Mouse (Mus musculus) cerebral cortex, adult 2 months (tissue): Measurements from ENCODE around the gene Olfr691.

Source experiments
- WGBS: fragments of 180-500 bp; shearing (Covaris S2); methylation state at CpG from one replicate; pipeline ENCODE4 v1.1.7; 2018; 5-methylcytosine and 5-hydroxymethylcytosine counted together

The Olfr691 gene

DNA sequence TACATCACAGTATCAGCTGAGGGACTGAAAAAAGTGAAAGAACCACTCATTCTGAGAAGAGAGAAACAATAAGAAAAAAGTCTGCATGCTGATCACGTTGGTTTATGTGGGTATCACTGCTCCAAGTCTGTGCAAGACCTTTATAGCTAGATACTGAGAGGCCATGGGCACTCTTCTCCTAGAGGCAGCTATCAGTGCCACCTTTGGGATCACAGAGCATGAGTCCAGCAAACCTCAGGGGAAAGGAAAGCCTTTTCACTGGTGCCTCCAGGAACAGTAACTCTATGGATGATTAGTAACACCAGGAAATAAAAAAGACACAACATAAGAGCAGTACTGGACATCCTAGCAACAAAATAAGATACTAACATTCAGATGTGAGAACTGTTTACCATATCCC is at the start of gene Olfr691:
Gene Olfr691, minus strand, starts transcription at position 101 of the 400 bp plus-strand sequence.
- whole genome bisulfite sequencing, result 64% methylated on average over 1 of the region's 1 CpGs

DNA sequence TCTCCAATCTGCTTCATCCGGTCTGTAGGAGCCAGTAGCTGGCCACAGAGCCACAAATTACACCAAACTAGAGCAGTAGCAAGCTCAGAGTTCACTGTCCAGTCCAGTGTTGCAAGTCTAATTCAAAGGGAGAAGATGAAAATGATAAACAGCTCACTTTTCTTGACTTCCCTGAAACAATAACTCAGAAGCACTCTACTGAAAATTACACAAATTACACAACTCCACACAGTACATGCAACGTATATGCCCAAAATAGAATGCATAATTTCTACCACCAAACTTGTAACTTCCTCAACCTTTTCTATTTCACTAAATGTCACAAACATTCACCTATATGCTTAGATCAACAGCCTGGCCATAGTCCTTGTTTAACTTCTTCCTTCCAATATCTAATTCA is 48.2 kb upstream of the Olfr691 start:
- 61% methylated on average over 2 of the region's 2 CpGs for WGBS

- 95% methylated on average over 2 of the region's 2 CpGs for WGBS
Measured at GRCm38 (mm10) chr7:105387696-105388095, 45.6 kb upstream of the Olfr691 start.

DNA sequence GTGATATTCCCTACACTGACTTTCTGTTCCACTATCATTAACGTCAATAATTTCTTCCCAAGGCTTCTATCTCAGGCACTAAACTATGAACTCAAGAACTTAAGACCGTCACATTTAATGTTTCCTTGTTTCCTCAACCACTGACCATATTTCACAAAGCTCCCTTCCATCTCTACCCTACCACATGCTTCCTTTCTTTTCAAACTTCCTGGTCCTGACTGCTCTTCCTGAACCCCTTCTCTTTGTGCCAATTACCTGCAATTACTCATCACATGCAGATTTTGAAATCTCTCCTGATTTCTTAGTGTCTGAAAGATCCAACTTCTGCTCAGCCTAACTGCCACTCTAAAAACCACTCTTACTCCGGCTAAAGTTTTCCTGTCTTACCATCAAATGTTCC is 38.3 kb upstream of the Olfr691 start:
- 98% methylated on average over 3 of the region's 3 CpGs for WGBS

DNA sequence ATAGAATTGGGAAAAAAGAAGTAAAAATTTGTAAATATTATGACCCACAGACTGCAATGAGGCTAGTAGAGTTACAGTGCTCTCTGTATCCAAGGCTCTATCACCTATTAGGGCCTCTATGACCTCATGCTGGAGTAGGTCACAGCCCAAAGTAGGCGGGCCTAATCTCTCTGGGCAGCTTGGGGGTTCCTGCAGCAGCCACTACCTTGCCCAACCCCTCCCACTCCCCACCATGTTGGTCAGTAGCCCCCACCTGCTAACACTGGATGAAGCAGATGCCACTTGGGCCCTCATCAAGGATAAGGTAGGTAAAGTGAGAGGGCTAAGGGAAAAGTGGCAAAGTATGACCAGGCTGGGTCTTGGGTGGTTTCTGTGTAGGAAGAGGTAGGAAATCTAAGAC is 32.8 kb upstream of the Olfr691 start, which contains the start of gene Gm5901:
Gene Gm5901, plus strand, starts transcription at position 173 of the 400 bp plus-strand sequence.
- 100% methylated on average over 1 of the region's 1 CpGs for WGBS

DNA sequence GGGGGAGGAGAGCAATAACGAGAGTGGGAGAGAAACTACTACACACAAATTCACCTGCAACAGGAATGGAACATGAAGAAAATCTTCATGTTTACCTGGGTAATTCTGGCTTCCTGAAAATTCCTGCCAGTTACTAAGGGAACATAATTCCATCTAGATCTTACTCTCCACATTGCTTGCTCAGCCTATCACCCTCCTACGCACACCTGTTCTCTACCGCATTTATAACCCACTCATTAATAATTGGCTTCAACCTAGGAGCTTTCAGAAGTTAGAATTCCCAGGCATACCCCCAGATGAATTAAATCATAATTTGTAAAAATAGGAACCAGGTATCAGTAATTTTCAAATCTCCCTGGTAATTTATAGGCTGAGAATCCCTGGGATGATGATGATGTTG is 31.9 kb upstream of the Olfr691 start:
- WGBS, result 77% methylated on average over 3 of the region's 3 CpGs

- 68% methylated on average over 4 of the region's 4 CpGs for WGBS
Measured at GRCm38 (mm10) chr7:105373509-105373908, 31.4 kb upstream of the Olfr691 start.

- 93% methylated on average over 1 of the region's 1 CpGs for WGBS
Measured at GRCm38 (mm10) chr7:105372912-105373311, 30.8 kb upstream of the Olfr691 start.

GRCm38 (mm10) chr7:105368521-105368920 is 26.5 kb upstream of the Olfr691 start:
- 95% methylated on average over 4 of the region's 4 CpGs for WGBS

- WGBS, result 97% methylated on average over 1 of the region's 1 CpGs
Measured at GRCm38 (mm10) chr7:105367930-105368329, 25.9 kb upstream of the Olfr691 start, which contains the start of gene Olfr692. Gene Olfr692 (plus strand): TSS chr7:105368230.

- 90% methylated on average over 5 of the region's 5 CpGs for WGBS
Measured at GRCm38 (mm10) chr7:105367268-105367667, 25.2 kb upstream of the Olfr691 start.

- 67% methylated on average over 2 of the region's 2 CpGs for WGBS
Measured at GRCm38 (mm10) chr7:105361713-105362112, 19.6 kb upstream of the Olfr691 start.

DNA sequence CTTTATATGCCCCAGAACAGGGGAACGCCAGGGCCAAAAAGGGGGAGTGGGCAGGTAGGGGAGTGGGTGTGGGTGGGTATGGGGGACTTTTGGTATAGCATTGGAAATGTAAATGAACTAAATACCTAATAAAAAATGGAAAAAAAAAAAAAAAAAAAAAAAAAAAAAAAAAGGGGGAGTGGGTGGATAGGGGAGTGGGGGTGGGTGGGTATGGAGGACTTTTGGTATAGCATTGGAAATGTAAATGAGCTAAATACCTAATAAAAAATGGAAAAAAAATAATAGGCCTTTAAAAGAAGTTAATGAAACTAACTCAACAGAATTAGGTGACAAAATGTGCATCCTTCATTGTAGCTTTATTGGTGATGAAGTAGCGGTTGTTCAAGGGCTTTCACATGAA is 14.4 kb upstream of the Olfr691 start:
- 95% methylated on average over 1 of the region's 2 CpGs for WGBS

DNA sequence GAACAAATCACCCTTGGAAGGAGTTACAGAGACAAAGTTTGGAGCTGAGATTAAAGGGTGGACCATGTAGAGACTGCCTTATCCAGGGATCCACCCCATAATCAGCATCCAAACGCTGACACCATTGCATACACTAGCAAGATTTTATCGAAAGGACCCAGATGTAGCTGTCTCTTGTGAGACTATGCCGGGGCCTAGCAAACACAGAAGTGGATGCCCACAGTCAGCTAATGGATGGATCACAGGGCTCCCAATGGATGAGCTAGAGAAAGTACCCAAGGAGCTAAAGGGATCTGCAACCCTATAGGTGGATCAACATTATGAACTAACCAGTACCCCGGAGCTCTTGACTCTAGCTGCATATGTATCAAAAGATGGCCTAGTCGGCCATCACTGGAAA is 14.0 kb upstream of the Olfr691 start:
- WGBS, result no CpG with 5 or more reads among the region's 5 CpGs

- 65% methylated on average over 2 of the region's 2 CpGs for WGBS
Measured at GRCm38 (mm10) chr7:105342752-105343151, 682 bp upstream of the Olfr691 start.

DNA sequence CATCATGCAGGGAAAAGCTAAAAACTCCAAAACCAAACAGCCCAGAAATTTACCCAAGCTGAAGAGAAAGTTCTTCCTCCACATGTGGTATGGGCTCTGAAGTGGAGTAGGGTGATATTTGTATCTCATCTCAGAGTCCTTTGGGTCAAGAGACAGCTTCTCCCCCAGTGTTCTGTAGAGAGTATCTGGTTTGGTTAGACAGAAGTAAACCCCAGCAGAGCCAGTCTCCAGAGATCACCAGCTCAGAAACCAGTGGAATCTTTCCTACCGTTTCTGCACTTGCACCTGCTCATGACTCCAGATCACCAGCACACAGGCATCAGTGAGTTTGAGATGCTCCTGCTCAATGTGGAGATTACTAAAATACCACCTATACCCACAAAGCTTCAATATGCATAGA is 8.1 kb downstream of the Olfr691 start, which contains the start of gene Olfr690:
Gene Olfr690, minus strand, starts transcription at position 101 of the 400 bp plus-strand sequence.
- 79% methylated on average over 1 of the region's 1 CpGs for WGBS

DNA sequence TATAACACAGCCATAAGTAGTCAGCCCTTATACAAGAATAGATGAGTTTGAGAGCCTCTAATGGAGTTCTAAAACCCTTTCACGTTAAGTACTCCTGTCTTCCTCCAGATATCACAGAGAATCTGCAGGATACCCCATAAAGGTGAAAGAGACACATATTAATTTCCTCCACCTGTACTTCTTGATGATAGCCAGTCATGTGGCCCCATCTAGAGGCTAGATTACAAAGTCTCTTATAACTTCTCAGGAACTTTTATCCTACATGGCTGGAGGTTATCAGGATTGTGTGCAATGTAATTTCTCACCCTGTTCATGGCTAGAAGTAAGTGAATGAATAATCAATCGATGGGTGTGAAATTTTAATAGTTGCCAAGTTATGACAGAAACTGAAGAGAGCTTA is 16.8 kb downstream of the Olfr691 start:
- 77% methylated on average over 2 of the region's 2 CpGs for WGBS

DNA sequence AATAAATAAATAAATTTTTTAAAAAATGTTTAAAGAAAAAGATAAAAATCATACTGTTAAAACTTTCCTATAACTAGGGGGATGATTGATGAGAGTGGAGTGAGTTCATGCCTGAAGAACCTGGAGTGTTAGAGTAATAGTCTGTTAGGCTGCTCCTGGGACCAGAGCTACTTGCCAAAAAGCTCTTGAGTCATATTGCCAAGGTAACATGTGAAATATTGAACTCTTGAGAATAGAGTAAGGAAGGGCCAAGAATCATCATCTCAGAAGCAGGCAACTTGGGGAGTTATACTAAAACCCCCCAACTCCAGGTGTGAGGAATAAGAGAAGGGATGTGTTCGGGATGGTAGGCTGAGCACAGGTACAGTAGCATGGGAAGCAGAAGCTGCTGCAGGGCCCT is 31.2 kb downstream of the Olfr691 start, which contains the start of gene Olfr689:
Gene Olfr689, plus strand, starts transcription at position 301 of the 400 bp plus-strand sequence.
- 84% methylated on average over 1 of the region's 1 CpGs for WGBS

GRCm38 (mm10) chr7:105287795-105288194 is 54.3 kb downstream of the Olfr691 start, which contains the start of gene Olfr688:
Gene Olfr688 (plus strand): TSS chr7:105288095.
- 79% methylated on average over 6 of the region's 6 CpGs for WGBS
